Mouse (Mus musculus) thymus, postnatal 0 days (tissue): ENCODE measurements around the gene Tmem119. TPM values are rescaled to one million over a fixed set of nuclear protein-coding genes. Genes with fewer than 3 reads are reported as not detected.
A peak's percentile ranks its signal among the peaks of the same experiment; 100 is the strongest.
"Not testable (repeated sequence)": the region's sequence is repeated elsewhere in the genome, so short reads cannot be mapped to it uniquely, and the experiment has no call there.

Source experiments
- DNase-seq: peaks from one replicate; pipeline ENCODE4 v3.0.0-alpha.2; 2015; ENCODE audit warnings: low spot score
- polyA plus RNA-seq: library from polyadenylated mRNA; unstranded; fragments of >200 nt; fragmentation: Nextera tagmentation; extraction: Ambion mirVana; gene quantifications from 2 replicates; pipeline ENCODE4 v1.2.1, GENCODE M21; 2015

Gene Tmem119
- polyA plus RNA-seq, 1 experiment from 2014 or later, result 6.1 TPM

GRCm38 (mm10) chr5:113789075-113789788 lies 11.1 kb downstream of the Tmem119 start:
- no peak for DNase-seq

GRCm38 (mm10) chr5:113788645-113789044 lies 11.7 kb downstream of the Tmem119 start:
- no peak for DNase-seq

GRCm38 (mm10) chr5:113786985-113787384 lies 13.3 kb downstream of the Tmem119 start:
- peak; percentile 36 for DNase-seq

- DNase-seq, result not testable (repeated sequence)
Measured at GRCm38 (mm10) chr5:113784104-113784503, 16.2 kb downstream of the Tmem119 start.

- no peak for DNase-seq
Measured at GRCm38 (mm10) chr5:113783581-113784001, 16.7 kb downstream of the Tmem119 start.

GRCm38 (mm10) chr5:113782624-113783023 lies 17.7 kb downstream of the Tmem119 start:
- no peak for DNase-seq

GRCm38 (mm10) chr5:113781875-113782274 lies 18.4 kb downstream of the Tmem119 start:
- no peak for DNase-seq

- DNase-seq, result no peak
Measured at GRCm38 (mm10) chr5:113781254-113781653, 19.1 kb downstream of the Tmem119 start.

GRCm38 (mm10) chr5:113780763-113781162 lies 19.6 kb downstream of the Tmem119 start:
- no peak for DNase-seq

GRCm38 (mm10) chr5:113780082-113780752 lies 20.1 kb downstream of the Tmem119 start:
- DNase-seq, result no peak

GRCm38 (mm10) chr5:113779569-113779968 lies 20.7 kb downstream of the Tmem119 start:
- DNase-seq, result no peak

GRCm38 (mm10) chr5:113777728-113778127 lies 22.6 kb downstream of the Tmem119 start:
- peak; percentile 61 for DNase-seq

- DNase-seq, result peak; percentile 22
Measured at GRCm38 (mm10) chr5:113776896-113777226, 23.5 kb downstream of the Tmem119 start.

GRCm38 (mm10) chr5:113776128-113776895 lies 24.0 kb downstream of the Tmem119 start:
- DNase-seq, result no peak

- no peak for DNase-seq
Measured at GRCm38 (mm10) chr5:113775585-113775984, 24.7 kb downstream of the Tmem119 start.

GRCm38 (mm10) chr5:113773664-113774063 lies 26.7 kb downstream of the Tmem119 start:
- peak; percentile 89 for DNase-seq

- DNase-seq, result no peak
Measured at GRCm38 (mm10) chr5:113772905-113773519, 27.3 kb downstream of the Tmem119 start.

GRCm38 (mm10) chr5:113772450-113772895 lies 27.8 kb downstream of the Tmem119 start, which contains the start of the genes Sart3 and Iscu:
Gene Sart3, minus strand, starts transcription at chr5:113772510.
Gene Iscu, plus strand, starts transcription at chr5:113772748.
- DNase-seq, result peak; percentile 96

GRCm38 (mm10) chr5:113771213-113772162 lies 28.8 kb downstream of the Tmem119 start:
- DNase-seq, result peak; percentile 91

- DNase-seq, result no peak
Measured at GRCm38 (mm10) chr5:113768806-113769205, 31.5 kb downstream of the Tmem119 start.
